Mouse (Mus musculus) kidney, embryonic 16.5 days (tissue): Measurements from ENCODE around the gene Tmeff1. TPM values are rescaled to one million over a fixed set of nuclear protein-coding genes. Genes with fewer than 3 reads are reported as not detected.

ENCODE experiments used
- ATAC-seq: fragments of 200-750 bp; cut with Nextera tagmentation; 2 replicates; pipeline ENCODE4 v1.8.0; 2017; ENCODE audit warnings: moderate TSS enrichment; ENCODE audit not compliant: low FRiP score, low TSS enrichment
- H3K27ac ChIP-seq: fragments of 300-500 bp; sonication (generic); 2 replicates; pipeline ENCODE4 v1.5.1; 2014; ENCODE audit warnings: low read length
- H3K27me3 ChIP-seq: fragments of 300-500 bp; sonication (generic); 2 replicates; pipeline ENCODE4 v1.6.1; 2014; ENCODE audit warnings: low read length, control low read depth, mixed read lengths; ENCODE audit not compliant: insufficient read depth
- H3K36me3 ChIP-seq: fragments of 300-500 bp; sonication (generic); 2 replicates; pipeline ENCODE4 v1.6.1; 2014; ENCODE audit warnings: low read length, control low read depth, mixed read lengths; ENCODE audit not compliant: insufficient read depth
- H3K4me1 ChIP-seq: fragments of 300-500 bp; sonication (generic); 2 replicates; pipeline ENCODE4 v1.6.1; 2014; ENCODE audit warnings: low read length, control low read depth, mixed read lengths; ENCODE audit not compliant: insufficient read depth
- H3K4me2 ChIP-seq: fragments of 300-500 bp; sonication (generic); replicated peaks from 2 replicates; pipeline ENCODE4 v1.6.1; 2014; ENCODE audit warnings: low read depth, low read length
- H3K4me3 ChIP-seq: fragments of 300-500 bp; sonication (generic); 2 replicates; pipeline ENCODE4 v1.5.1; 2014; ENCODE audit warnings: mild to moderate bottlenecking, low read length
- H3K9ac ChIP-seq: fragments of 300-500 bp; sonication (generic); replicated peaks from 2 replicates; pipeline ENCODE4 v1.6.1; 2014; ENCODE audit warnings: low read length
- H3K9me3 ChIP-seq: fragments of 300-500 bp; sonication (generic); 2 replicates; pipeline ENCODE4 v1.6.1; 2016; ENCODE audit warnings: low read length, control low read depth
- WGBS: fragments of 180-500 bp; shearing (Covaris S2); extraction: QIAGEN DNeasy Blood & Tissue Kit; methylation state at CpG from one replicate; pipeline ENCODE4 v1.1.7; 2014; 5-methylcytosine and 5-hydroxymethylcytosine counted together
- polyA plus RNA-seq: library from polyadenylated mRNA; unstranded; fragments of >200 nt; fragmentation: Nextera tagmentation; extraction: Ambion mirVana; gene quantifications from 2 replicates; pipeline ENCODE4 v1.2.1, GENCODE M21; 2015

Tmeff1 gene
- polyA plus RNA-seq, 1 experiment from 2014 or later: 19.8 TPM

GRCm38 (mm10) chr4:48585241-48586098, 496 bp downstream of the Tmeff1 start:
- Histone ChIP-seq H3K9me3 (peaks cover 3% of the 10 kb centered on the region; the same call in 1 of the 2 replicates), H3K4me1 (peaks cover 4% of the 10 kb centered on the region), H3K27me3 (no peaks in the 10 kb centered on the region), H3K9ac (peak overlapping the region; percentile 89), H3K4me2 (peak overlapping the region; percentile 86), H3K27ac (peak overlapping the region; percentile 88), H3K4me3 (peak overlapping the region; percentile 84), H3K36me3 (peaks cover 4% of the 10 kb centered on the region; the same call in 1 of the 2 replicates)
- ATAC-seq: peak; percentile 83
- whole genome bisulfite sequencing: under 1% methylated on average over 77 of the region's 92 CpGs

- Histone ChIP-seq H3K36me3 (peaks cover 4% of the 10 kb centered on the region; the same call in 1 of the 2 replicates), H3K4me1 (peaks cover 4% of the 10 kb centered on the region), H3K4me3 (peak overlapping the region; percentile 84), H3K9me3 (peaks cover 3% of the 10 kb centered on the region; the same call in 1 of the 2 replicates), H3K27ac (peak overlapping the region; percentile 88), H3K27me3 (no peaks in the 10 kb centered on the region), H3K9ac (peak overlapping the region; percentile 89), H3K4me2 (peak overlapping the region; percentile 86)
- WGBS: 0% methylated on average over 10 of the region's 12 CpGs
- peak; percentile 60 for ATAC-seq
Observed at GRCm38 (mm10) chr4:48586099-48586821, 1.3 kb downstream of the Tmeff1 start.

GRCm38 (mm10) chr4:48587526-48587925, 2.6 kb downstream of the Tmeff1 start:
- peaks cover 3% of the 10 kb centered on the region; the same call in 1 of the 2 replicates for H3K9me3 ChIP-seq
- 100% methylated on average over 2 of the region's 2 CpGs for WGBS
- no peak overlapping the region for H3K4me3 ChIP-seq
- H3K4me1 ChIP-seq: peaks cover 8% of the 10 kb centered on the region
- H3K27me3 ChIP-seq: no peaks in the 10 kb centered on the region
- H3K27ac ChIP-seq: no peak overlapping the region
- no peak for ATAC-seq
- H3K36me3 ChIP-seq: peaks cover 4% of the 10 kb centered on the region; the same call in 1 of the 2 replicates
- H3K4me2 ChIP-seq: no peak overlapping the region
- no peak overlapping the region for H3K9ac ChIP-seq

- Histone ChIP-seq H3K9ac (no peak overlapping the region), H3K4me2 (no peak overlapping the region), H3K4me3 (no peak overlapping the region), H3K4me1 (peaks cover 8% of the 10 kb centered on the region), H3K36me3 (peaks cover 4% of the 10 kb centered on the region; the same call in 1 of the 2 replicates), H3K9me3 (peaks cover 3% of the 10 kb centered on the region; the same call in 1 of the 2 replicates), H3K27me3 (no peaks in the 10 kb centered on the region), H3K27ac (no peak overlapping the region)
- no peak for ATAC-seq
- WGBS: 63% methylated on average over 9 of the region's 9 CpGs
Observed at GRCm38 (mm10) chr4:48588576-48588975, 3.6 kb downstream of the Tmeff1 start.

GRCm38 (mm10) chr4:48590862-48591261, 5.9 kb downstream of the Tmeff1 start:
- 78% methylated on average over 7 of the region's 7 CpGs for WGBS

GRCm38 (mm10) chr4:48591390-48591789, 6.4 kb downstream of the Tmeff1 start:
- peaks cover 3% of the 10 kb centered on the region; the same call in 1 of the 2 replicates for H3K9me3 ChIP-seq
- ATAC-seq: no peak
- peaks cover 4% of the 10 kb centered on the region; the same call in 1 of the 2 replicates for H3K36me3 ChIP-seq
- no peak overlapping the region for H3K27ac ChIP-seq
- no peak overlapping the region for H3K4me2 ChIP-seq
- H3K27me3 ChIP-seq: no peaks in the 10 kb centered on the region
- H3K4me3 ChIP-seq: no peak overlapping the region
- H3K4me1 ChIP-seq: peaks cover 8% of the 10 kb centered on the region
- 100% methylated on average over 3 of the region's 3 CpGs for WGBS
- H3K9ac ChIP-seq: no peak overlapping the region

More at GRCm38 (mm10) chr4:48590862-48591261, 5.9 kb downstream of the Tmeff1 start:
- H3K4me3 ChIP-seq: no peak overlapping the region
- no peak overlapping the region for H3K9ac ChIP-seq
- peaks cover 4% of the 10 kb centered on the region; the same call in 1 of the 2 replicates for H3K36me3 ChIP-seq
- no peak overlapping the region for H3K4me2 ChIP-seq
- no peaks in the 10 kb centered on the region for H3K27me3 ChIP-seq
- H3K27ac ChIP-seq: no peak overlapping the region
- no peak for ATAC-seq
- peaks cover 3% of the 10 kb centered on the region; the same call in 1 of the 2 replicates for H3K9me3 ChIP-seq
- H3K4me1 ChIP-seq: peaks cover 8% of the 10 kb centered on the region

GRCm38 (mm10) chr4:48592328-48592727, 7.4 kb downstream of the Tmeff1 start:
- Histone ChIP-seq H3K9ac (no peak overlapping the region), H3K9me3 (peaks cover 3% of the 10 kb centered on the region; the same call in 1 of the 2 replicates), H3K27ac (no peak overlapping the region), H3K4me2 (no peak overlapping the region), H3K36me3 (peaks cover 4% of the 10 kb centered on the region; the same call in 1 of the 2 replicates), H3K27me3 (no peaks in the 10 kb centered on the region), H3K4me3 (no peak overlapping the region), H3K4me1 (0 out of 2 replicates have a peak, but pooled peaks cover 4% of the 10 kb centered on the region)
- peak; percentile 59; the same call in 1 of the 2 replicates for ATAC-seq
- WGBS: 34% methylated on average over 5 of the region's 5 CpGs

- Histone ChIP-seq H3K36me3 (0 out of 2 replicates have a peak, but pooled peaks cover under 1% of the 10 kb centered on the region), H3K9me3 (no peaks in the 10 kb centered on the region), H3K27me3 (no peaks in the 10 kb centered on the region), H3K4me3 (no peak overlapping the region), H3K4me1 (0 out of 2 replicates have a peak, but pooled peaks cover 4% of the 10 kb centered on the region), H3K4me2 (no peak overlapping the region), H3K9ac (no peak overlapping the region), H3K27ac (no peak overlapping the region)
- 91% methylated on average over 7 of the region's 7 CpGs for WGBS
- ATAC-seq: no peak
Observed at GRCm38 (mm10) chr4:48592844-48593243, 7.9 kb downstream of the Tmeff1 start.

GRCm38 (mm10) chr4:48596111-48596510, 11.1 kb downstream of the Tmeff1 start:
- Histone ChIP-seq H3K4me1 (0 out of 2 replicates have a peak, but pooled peaks cover 4% of the 10 kb centered on the region), H3K4me3 (no peak overlapping the region), H3K27ac (no peak overlapping the region), H3K36me3 (no peaks in the 10 kb centered on the region), H3K27me3 (no peaks in the 10 kb centered on the region), H3K9me3 (no peaks in the 10 kb centered on the region), H3K4me2 (no peak overlapping the region), H3K9ac (no peak overlapping the region)
- WGBS: 89% methylated on average over 7 of the region's 7 CpGs
- ATAC-seq: no peak
